Mouse (Mus musculus): ENCODE results near the gene Mrpl45. TPM values are rescaled to one million over a fixed set of nuclear protein-coding genes. Genes with fewer than 3 reads are reported as not detected.
A peak's percentile ranks its signal among the peaks of the same experiment; 100 is the strongest.

Mrpl45 gene
- total RNA-seq (2012; rRNA removed) (101 and 106 TPM in 2 replicates), total RNA-seq (2014; rRNA removed) (153 and 158 TPM in 2 replicates), polyA plus RNA-seq (2012; ENCODE audit: insufficient read length, low read depth) (123 and 124 TPM in 2 replicates)

GRCm38 (mm10) chr11:97315504-97316503, at the start of gene Mrpl45:
Mrpl45 (plus strand) TSS chr11:97315716.
- Histone ChIP-seq H3K9ac (ENCODE audit: insufficient read depth, low read depth) (peak within 1 kb of the TSS; percentile 97), H3K9me3 (replicated peaks; ENCODE audit: low read length) (no peaks in the 10 kb centered on the region), H3K4me2 (ENCODE audit: insufficient read depth, low read depth, poor library complexity, severe bottlenecking) (peak within 1 kb of the TSS; percentile 95), H3K27ac (ENCODE audit: insufficient read depth, low read depth) (peak within 1 kb of the TSS; percentile 47; the same call in 1 of the 2 replicates), H3K79me2 (replicated peaks; ENCODE audit: control insufficient read depth, extremely low read depth, insufficient read depth, poor library complexity, severe bottlenecking) (peaks cover 11% of the 10 kb centered on the region), H3K27me3 (replicated peaks) (no peaks in the 10 kb centered on the region), H3K4me3 (replicated peaks in 1 of 3; ENCODE audit: low read depth in 2 of 3, low read length in 2 of 3, poor library complexity in 1 of 3) (peak within 1 kb of the TSS; percentile 70 to 83 (median 76)), H3K36me3 (replicated peaks in 1 of 2; ENCODE audit: control insufficient read depth in 1 of 2, insufficient read depth in 1 of 2, low read length in 1 of 2) (peaks cover 0 to 7% of the 10 kb centered on the region in 2 experiments), H3K4me1 (ENCODE audit: control insufficient read depth in 1 of 2, insufficient read depth in 2 of 2) (peaks cover 2 to 25% of the 10 kb centered on the region in 2 experiments; a peak in 3 of 4 replicates)
- dilution Hi-C loops (cut with MboI; ENCODE audit: extremely low pct_ligation_motif_present, extremely low pct_unique_long_range_greater_than_20kb, low sequenced_read_pairs): no loop called here
- in situ Hi-C loops (cut with MboI; ENCODE audit: low pct_ligation_motif_present, low pct_unique_long_range_greater_than_20kb, low sequenced_read_pairs): no loop called here
- DNase-seq (ENCODE audit: extremely low read depth): peak; percentile 98
- peak; percentile 30 for TF ChIP-seq USF2 (conservative IDR thresholded peaks at IDR 0.05; ENCODE audit: low read depth, low read length)
- TF ChIP-seq E2F4 (IDR thresholded peaks at IDR 0.05; ENCODE audit: insufficient replicate concordance, low read depth, low read length): no peak
- no peak for TF ChIP-seq SMC3 (IDR thresholded peaks at IDR 0.05; ENCODE audit: low read depth, low read length)
- TF ChIP-seq MYC (IDR thresholded peaks at IDR 0.05; ENCODE audit: low read depth, low read length): peak; percentile 88; the same call in 1 of the 2 replicates
- TF ChIP-seq CTCF (conservative IDR thresholded peaks at IDR 0.05 in 1 of 2, IDR thresholded peaks at IDR 0.05 in 1 of 2; ENCODE audit: low read depth in 2 of 2, low read length in 2 of 2): no peak
- TF ChIP-seq ZC3H11A (IDR thresholded peaks at IDR 0.05; ENCODE audit: low read depth, low read length): no peak
- TF ChIP-seq EP300 (IDR thresholded peaks at IDR 0.05; ENCODE audit: low read length): no peak; the same call in 1 of the 2 replicates
- no peak for TF ChIP-seq ETS1 (conservative IDR thresholded peaks at IDR 0.05; ENCODE audit: low read depth, low read length)
- TF ChIP-seq MAFK (IDR thresholded peaks at IDR 0.05; ENCODE audit: insufficient replicate concordance, low read length): no peak
- peak; percentile 95 for TF ChIP-seq NELFE (IDR thresholded peaks at IDR 0.05; ENCODE audit: low read depth, low read length)
- no peak for TF ChIP-seq GABPA (IDR thresholded peaks at IDR 0.05; ENCODE audit: insufficient replicate concordance, low read depth, low read length)
- TF ChIP-seq TCF12 (IDR thresholded peaks at IDR 0.05; ENCODE audit: low read depth, low read length): peak; percentile 96
- TF ChIP-seq BHLHE40 (IDR thresholded peaks at IDR 0.05; ENCODE audit: low read depth, low read length): peak; percentile 92
- TF ChIP-seq MEF2A (IDR thresholded peaks at IDR 0.05; ENCODE audit: borderline replicate concordance, low read depth, low read length): peak; percentile 81
- peak; percentile 95 for TF ChIP-seq POLR2AphosphoS2 (IDR thresholded peaks at IDR 0.05; ENCODE audit: low read depth, low read length)
- peak; percentile 92; the same call in 1 of the 2 replicates for TF ChIP-seq ZMIZ1 (IDR thresholded peaks at IDR 0.05; ENCODE audit: low read depth, low read length)
- TF ChIP-seq NRF1 (IDR thresholded peaks at IDR 0.05; ENCODE audit: low read depth, low read length): peak; percentile 99
- TF ChIP-seq MAX (IDR thresholded peaks at IDR 0.05; ENCODE audit: low read length): peak; percentile 84
- peak; percentile 72; the same call in 1 of the 2 replicates for TF ChIP-seq KAT2A (IDR thresholded peaks at IDR 0.05; ENCODE audit: insufficient replicate concordance, low read length)
- TF ChIP-seq ELF1 (IDR thresholded peaks at IDR 0.05; ENCODE audit: low read depth, low read length): no peak; the same call in 1 of the 2 replicates
- TF ChIP-seq HCFC1 (IDR thresholded peaks at IDR 0.05; ENCODE audit: low read depth, low read length): peak; percentile 85
- peak; percentile 21; the same call in 1 of the 2 replicates for TF ChIP-seq JUND (conservative IDR thresholded peaks at IDR 0.05; ENCODE audit: low read depth, low read length)
- TF ChIP-seq CHD1 (IDR thresholded peaks at IDR 0.05; ENCODE audit: low read depth, low read length): peak; percentile 95
- no peak for TF ChIP-seq ZNF384 (IDR thresholded peaks at IDR 0.05; ENCODE audit: low read depth, low read length)
- peak; percentile 85; the same call in 1 of the 2 replicates for TF ChIP-seq MAZ (IDR thresholded peaks at IDR 0.05; ENCODE audit: low read depth, low read length)
- TF ChIP-seq ZKSCAN1 (IDR thresholded peaks at IDR 0.05; ENCODE audit: borderline replicate concordance, low read depth, low read length): no peak
- TF ChIP-seq TBP (conservative IDR thresholded peaks at IDR 0.05; ENCODE audit: low read depth, low read length): peak; percentile 71
- no peak for TF ChIP-seq JUN (IDR thresholded peaks at IDR 0.05; ENCODE audit: insufficient read depth, low read depth, low read length)
- no peak for TF ChIP-seq CHD2 (IDR thresholded peaks at IDR 0.05; ENCODE audit: low read length)
- TF ChIP-seq RAD21 (IDR thresholded peaks at IDR 0.05; ENCODE audit: low read depth, low read length): no peak
- TF ChIP-seq RCOR1 (conservative IDR thresholded peaks at IDR 0.05; ENCODE audit: low read depth, low read length): peak; percentile 71; the same call in 1 of the 2 replicates
- peak; percentile 73 for TF ChIP-seq USF1 (IDR thresholded peaks at IDR 0.05; ENCODE audit: low read depth, low read length)
- peak; percentile 90 for TF ChIP-seq SIN3A (IDR thresholded peaks at IDR 0.05; ENCODE audit: low read length)
- TF ChIP-seq UBTF (IDR thresholded peaks at IDR 0.05; ENCODE audit: low read depth, low read length): no peak
- TF ChIP-seq IRF4 (IDR thresholded peaks at IDR 0.05; ENCODE audit: low read depth, low read length): peak; percentile 60; the same call in 1 of the 2 replicates
- TF ChIP-seq MXI1 (IDR thresholded peaks at IDR 0.05; ENCODE audit: low read depth, low read length): peak; percentile 76
